Mouse (Mus musculus) kidney, postnatal 0 days (tissue): ENCODE measurements around the gene Tox3. TPM values are rescaled to one million over a fixed set of nuclear protein-coding genes. Genes with fewer than 3 reads are reported as not detected.

ENCODE experiments used
- ATAC-seq: fragments of 200-750 bp; cut with Nextera tagmentation; replicated peaks from 2 replicates; pipeline ENCODE4 v1.8.0; 2017; ENCODE audit warnings: low read depth, moderate number of reproducible peaks, moderate TSS enrichment, moderate library complexity; ENCODE audit not compliant: low FRiP score
- DNase-seq: peaks from one replicate; pipeline ENCODE4 v3.0.0-alpha.2; 2016; ENCODE audit warnings: low spot score
- H3K27ac ChIP-seq: fragments of 300-500 bp; sonication (generic); 2 replicates; pipeline ENCODE4 v1.5.1; 2014; ENCODE audit warnings: mild to moderate bottlenecking
- H3K27me3 ChIP-seq: fragments of 300-500 bp; sonication (generic); 2 replicates; pipeline ENCODE4 v1.6.1; 2014; ENCODE audit warnings: low read length, mixed read lengths; ENCODE audit not compliant: insufficient read depth
- H3K36me3 ChIP-seq: fragments of 300-500 bp; sonication (generic); 2 replicates; pipeline ENCODE4 v1.6.1; 2014; ENCODE audit warnings: low read length, mixed read lengths; ENCODE audit not compliant: insufficient read depth
- H3K4me1 ChIP-seq: fragments of 300-500 bp; sonication (generic); replicated peaks from 2 replicates; pipeline ENCODE4 v1.6.1; 2014; ENCODE audit warnings: antibody characterized with exemption, low read length, mixed read lengths; ENCODE audit not compliant: insufficient read depth
- H3K4me2 ChIP-seq: fragments of 300-500 bp; sonication (generic); 2 replicates; pipeline ENCODE4 v1.6.1; 2014; ENCODE audit warnings: mild to moderate bottlenecking, low read length, moderate library complexity, mixed read lengths
- H3K4me3 ChIP-seq: fragments of 300-500 bp; sonication (generic); replicated peaks from 2 replicates; pipeline ENCODE4 v1.5.1; 2014; ENCODE audit warnings: low read depth, low read length
- H3K9ac ChIP-seq: fragments of 300-500 bp; sonication (generic); 2 replicates; pipeline ENCODE4 v1.6.1; 2014; ENCODE audit warnings: low read depth, low read length
- H3K9me3 ChIP-seq: fragments of 300-500 bp; sonication (generic); replicated peaks from 2 replicates; pipeline ENCODE4 v1.6.1; 2016; ENCODE audit warnings: low read length, inconsistent platforms, mixed read lengths
- CTCF ChIP-seq: IDR thresholded peaks from 2 replicates; pipeline ENCODE4 v1.5.1; 2016; ENCODE audit warnings: antibody characterized with exemption, low read depth, mild to moderate bottlenecking, moderate library complexity
- WGBS: fragments of 180-500 bp; shearing (Covaris S2); extraction: QIAGEN DNeasy Blood & Tissue Kit; methylation state at CpG from one replicate; pipeline ENCODE4 v1.1.7; 2014; 5-methylcytosine and 5-hydroxymethylcytosine counted together
- polyA plus RNA-seq: library from polyadenylated mRNA; unstranded; fragments of >200 nt; fragmentation: Nextera tagmentation; extraction: Ambion mirVana; gene quantifications from 2 replicates; pipeline ENCODE4 v1.2.1, GENCODE M21; 2015

Tox3 gene
- polyA plus RNA-seq, 1 experiment from 2014 or later: 20.7 TPM

DNA sequence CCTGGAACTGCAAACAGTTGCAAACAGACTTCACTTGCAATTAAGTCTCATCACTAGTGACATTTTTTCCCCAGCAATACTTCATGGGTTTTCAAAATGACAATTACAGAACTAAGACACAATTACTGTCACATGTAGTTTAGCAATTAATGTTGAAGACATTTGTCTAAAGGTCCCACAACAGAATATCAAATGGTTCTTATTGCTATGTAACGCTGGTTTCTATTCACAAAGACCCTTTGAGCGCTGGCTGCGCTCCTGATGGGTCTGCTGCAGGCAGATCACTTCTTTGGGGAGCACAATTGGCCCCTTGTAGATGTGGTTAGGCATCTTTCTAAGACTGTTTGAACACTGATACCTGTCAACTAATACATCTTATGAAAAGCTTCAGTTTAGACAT, 102.3 kb downstream of the Tox3 start:
- Histone ChIP-seq H3K9ac (no peak overlapping the region), H3K4me1 (no peaks in the 10 kb centered on the region), H3K27ac (no peak overlapping the region), H3K4me3 (no peak overlapping the region), H3K27me3 (no peaks in the 10 kb centered on the region), H3K36me3 (no peaks in the 10 kb centered on the region), H3K4me2 (no peak overlapping the region), H3K9me3 (no peaks in the 10 kb centered on the region)
- DNase-seq (no peak), ATAC-seq (no peak)
- no peak for TF ChIP-seq CTCF
- 90% methylated on average over 3 of the region's 3 CpGs for WGBS

DNA sequence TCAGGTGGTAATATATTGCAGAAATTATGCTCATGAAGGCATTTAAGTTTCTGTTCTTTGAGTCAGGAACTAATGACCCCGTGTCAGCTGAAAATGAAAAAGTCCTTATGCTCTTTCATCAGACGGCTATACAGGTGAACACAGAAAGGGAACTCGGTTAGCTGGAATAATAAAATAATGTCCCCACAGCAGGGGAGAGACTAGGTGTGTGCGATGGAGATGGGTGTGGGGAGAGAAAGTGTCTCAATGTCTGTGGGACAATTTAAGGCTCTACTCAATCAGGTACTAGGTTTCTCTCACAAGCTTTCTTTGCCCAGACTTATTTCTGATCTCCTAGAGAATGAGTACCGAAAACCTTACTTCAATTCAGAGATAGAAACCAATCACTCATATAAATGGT, 103.0 kb downstream of the Tox3 start:
- no peaks in the 10 kb centered on the region for H3K4me1 ChIP-seq
- H3K9me3 ChIP-seq: no peaks in the 10 kb centered on the region
- ATAC-seq: no peak
- no peak for TF ChIP-seq CTCF
- H3K27me3 ChIP-seq: no peaks in the 10 kb centered on the region
- H3K27ac ChIP-seq: no peak overlapping the region
- no peaks in the 10 kb centered on the region for H3K36me3 ChIP-seq
- no peak overlapping the region for H3K4me3 ChIP-seq
- H3K4me2 ChIP-seq: no peak overlapping the region
- WGBS: 63% methylated on average over 5 of the region's 5 CpGs
- H3K9ac ChIP-seq: no peak overlapping the region
- no peak for DNase-seq

DNA sequence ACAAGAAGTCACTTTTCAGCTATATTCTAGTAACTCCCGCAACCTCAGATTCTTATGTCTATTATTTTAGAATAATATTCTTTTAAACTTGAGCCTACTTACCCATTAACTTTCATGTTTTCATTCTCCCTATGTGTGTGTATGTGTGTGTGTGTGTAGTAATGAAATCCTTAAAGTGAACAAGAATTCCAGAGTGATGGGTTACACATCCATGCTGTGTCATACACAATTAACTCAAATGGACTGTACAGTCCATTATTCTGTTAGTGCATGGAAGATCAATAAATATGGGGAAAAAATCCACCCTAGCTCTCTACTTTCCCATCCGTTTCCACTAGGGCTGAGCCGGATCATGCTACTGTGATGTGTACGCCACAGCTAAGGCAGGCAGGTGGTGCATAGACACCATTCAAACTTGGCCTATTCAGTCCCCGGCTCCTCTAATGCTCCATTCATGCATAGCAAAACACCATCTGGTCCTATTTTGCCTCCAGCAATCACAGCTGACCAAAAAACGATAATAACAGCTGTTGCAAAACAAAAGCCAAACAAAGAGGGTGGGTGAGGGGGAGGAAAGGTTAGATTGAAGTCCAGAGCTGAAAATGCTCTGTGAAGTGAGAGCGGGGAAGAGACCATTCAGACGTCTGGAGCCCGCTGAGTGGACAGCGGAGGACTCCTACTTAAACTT, 103.5 kb downstream of the Tox3 start:
- no peaks in the 10 kb centered on the region for H3K27me3 ChIP-seq
- H3K4me1 ChIP-seq: no peaks in the 10 kb centered on the region
- H3K9me3 ChIP-seq: no peaks in the 10 kb centered on the region
- peak; percentile 37; the same call in 1 of the 2 replicates for TF ChIP-seq CTCF
- no peaks in the 10 kb centered on the region for H3K36me3 ChIP-seq
- WGBS: 44% methylated on average over 10 of the region's 10 CpGs
- H3K4me2 ChIP-seq: no peak overlapping the region
- peak; percentile 53 for DNase-seq
- ATAC-seq: peak; percentile 80
- H3K27ac ChIP-seq: no peak overlapping the region
- no peak overlapping the region for H3K4me3 ChIP-seq
- no peak overlapping the region for H3K9ac ChIP-seq

DNA sequence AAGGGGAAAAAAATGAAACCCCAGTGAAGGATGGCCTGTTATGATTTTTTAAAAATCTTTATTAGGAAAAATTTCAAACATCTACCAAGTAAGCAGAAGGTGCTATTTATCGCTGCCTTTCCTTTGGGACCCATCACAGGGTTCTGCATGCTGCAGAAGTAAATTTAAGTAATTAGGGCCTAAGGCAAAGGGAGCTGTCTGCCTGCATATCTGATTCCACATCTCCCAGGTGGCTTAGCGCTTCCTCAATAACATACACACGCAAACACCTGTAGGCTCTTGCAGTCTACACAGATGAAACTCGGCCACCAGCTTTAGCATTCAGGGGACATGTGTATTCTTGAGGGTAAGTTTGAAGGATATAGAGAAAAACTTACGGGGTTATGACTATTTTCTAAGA, 104.2 kb downstream of the Tox3 start:
- ATAC-seq: no peak
- no peak overlapping the region for H3K4me3 ChIP-seq
- no peaks in the 10 kb centered on the region for H3K4me1 ChIP-seq
- DNase-seq: no peak
- no peaks in the 10 kb centered on the region for H3K27me3 ChIP-seq
- no peak for TF ChIP-seq CTCF
- no peak overlapping the region for H3K4me2 ChIP-seq
- H3K9ac ChIP-seq: no peak overlapping the region
- H3K27ac ChIP-seq: no peak overlapping the region
- no peaks in the 10 kb centered on the region for H3K9me3 ChIP-seq
- H3K36me3 ChIP-seq: no peaks in the 10 kb centered on the region
- 91% methylated on average over 5 of the region's 5 CpGs for WGBS

DNA sequence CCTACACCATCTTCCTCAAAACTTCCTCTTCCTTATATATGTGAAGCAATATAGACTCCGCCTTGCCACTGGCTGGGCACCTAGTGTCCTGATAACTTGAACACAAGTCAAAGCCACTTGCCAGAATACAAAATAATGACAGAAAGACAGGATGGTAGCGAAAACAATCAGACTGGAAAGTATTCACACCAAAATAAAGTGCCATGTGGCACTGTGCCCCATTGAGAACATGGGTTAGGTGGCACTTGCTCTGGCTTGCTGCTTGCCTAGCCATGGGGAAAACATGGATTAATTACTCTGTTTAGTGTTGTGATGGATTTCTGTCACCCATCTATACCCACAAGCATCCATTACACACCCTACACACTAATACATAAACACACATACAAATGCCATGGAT, 105.8 kb downstream of the Tox3 start:
- Histone ChIP-seq H3K4me2 (no peak overlapping the region), H3K27ac (no peak overlapping the region), H3K36me3 (no peaks in the 10 kb centered on the region), H3K4me1 (no peaks in the 10 kb centered on the region), H3K4me3 (no peak overlapping the region), H3K9ac (no peak overlapping the region), H3K27me3 (no peaks in the 10 kb centered on the region), H3K9me3 (no peaks in the 10 kb centered on the region)
- 92% methylated on average over 2 of the region's 2 CpGs for WGBS
- TF ChIP-seq CTCF: no peak
- DNase-seq: no peak
- no peak for ATAC-seq

DNA sequence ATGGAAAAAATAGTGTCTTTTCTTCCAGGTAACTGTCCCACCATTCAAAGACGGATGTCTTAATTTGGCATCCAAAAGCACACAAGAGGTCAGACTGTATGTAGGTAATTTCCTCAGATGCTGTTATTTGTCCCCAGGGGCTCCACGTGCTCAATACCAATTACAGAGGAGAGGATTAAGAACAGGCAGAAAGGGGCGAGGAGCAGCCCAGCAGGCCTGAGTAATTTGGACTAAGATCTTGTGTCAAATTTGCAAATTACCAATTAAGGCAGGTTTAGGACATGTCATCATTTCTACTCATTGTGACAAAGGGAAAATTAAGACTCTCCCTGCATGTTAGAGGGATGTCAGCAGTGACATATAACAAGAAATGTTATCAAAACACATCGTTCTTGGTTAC, 106.7 kb downstream of the Tox3 start:
- no peak for ATAC-seq
- no peaks in the 10 kb centered on the region for H3K9me3 ChIP-seq
- H3K27me3 ChIP-seq: no peaks in the 10 kb centered on the region
- no peak for DNase-seq
- no peak overlapping the region for H3K27ac ChIP-seq
- no peak overlapping the region for H3K4me3 ChIP-seq
- H3K36me3 ChIP-seq: no peaks in the 10 kb centered on the region
- H3K9ac ChIP-seq: no peak overlapping the region
- no peaks in the 10 kb centered on the region for H3K4me1 ChIP-seq
- H3K4me2 ChIP-seq: no peak overlapping the region
- WGBS: 76% methylated on average over 4 of the region's 4 CpGs
- no peak for TF ChIP-seq CTCF

DNA sequence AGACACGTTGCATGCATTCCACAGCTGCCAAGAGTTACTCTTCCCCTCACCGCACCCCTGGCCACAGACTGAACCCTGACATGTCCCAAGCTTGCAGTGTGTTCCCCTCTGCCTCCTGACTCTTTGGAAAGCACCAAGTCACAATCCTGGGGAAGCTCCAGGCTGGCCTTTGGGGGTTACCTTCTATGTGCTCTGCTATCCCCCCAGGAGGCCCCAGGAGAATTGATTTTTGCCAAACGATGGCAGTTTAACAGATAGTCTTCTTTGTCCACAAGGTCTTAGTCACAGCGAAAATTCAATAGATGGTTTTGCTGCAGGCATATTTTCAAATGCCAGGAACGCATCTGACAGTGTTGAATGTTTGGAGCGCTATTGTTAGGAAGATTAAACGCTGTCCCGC, 115.6 kb downstream of the Tox3 start:
- no peak for ATAC-seq
- Histone ChIP-seq H3K9me3 (no peaks in the 10 kb centered on the region), H3K4me3 (no peak overlapping the region), H3K36me3 (no peaks in the 10 kb centered on the region), H3K27me3 (no peaks in the 10 kb centered on the region), H3K4me2 (no peak overlapping the region), H3K4me1 (no peaks in the 10 kb centered on the region), H3K9ac (no peak overlapping the region), H3K27ac (no peak overlapping the region)
- no peak for DNase-seq
- no peak for TF ChIP-seq CTCF
- WGBS: 83% methylated on average over 8 of the region's 8 CpGs
